Mouse (Mus musculus) stomach, postnatal 0 days (tissue): ENCODE data around the gene Znrd1. TPM values are rescaled to one million over a fixed set of nuclear protein-coding genes. Genes with fewer than 3 reads are reported as not detected.
A peak's percentile ranks its signal among the peaks of the same experiment; 100 is the strongest.

Experiments
- ATAC-seq: fragments of 200-750 bp; cut with Nextera tagmentation; 2 replicates; pipeline ENCODE4 v1.8.0; 2017; ENCODE audit not compliant: low FRiP score, low TSS enrichment
- DNase-seq: peaks from one replicate; pipeline ENCODE4 v3.0.0-alpha.2; 2016; ENCODE audit warnings: low spot score
- H3K27ac ChIP-seq: fragments of 300-500 bp; sonication (generic); replicated peaks from 2 replicates; pipeline ENCODE4 v1.5.1; 2014; ENCODE audit warnings: mild to moderate bottlenecking, control low read depth
- H3K27me3 ChIP-seq: fragments of 300-500 bp; sonication (generic); 2 replicates; pipeline ENCODE4 v1.6.1; 2014; ENCODE audit warnings: low read length; ENCODE audit not compliant: control insufficient read depth, insufficient read depth
- H3K36me3 ChIP-seq: fragments of 300-500 bp; sonication (generic); 2 replicates; pipeline ENCODE4 v1.6.1; 2014; ENCODE audit warnings: low read length, mixed read lengths; ENCODE audit not compliant: control insufficient read depth, insufficient read depth
- H3K4me1 ChIP-seq: fragments of 300-500 bp; sonication (generic); replicated peaks from 2 replicates; pipeline ENCODE4 v1.6.1; 2014; ENCODE audit warnings: antibody characterized with exemption; ENCODE audit not compliant: control insufficient read depth, insufficient read depth
- H3K4me2 ChIP-seq: fragments of 300-500 bp; sonication (generic); replicated peaks from 2 replicates; pipeline ENCODE4 v1.6.1; 2014; ENCODE audit warnings: low read depth, mild to moderate bottlenecking, control low read depth, moderate library complexity
- H3K4me3 ChIP-seq: fragments of 300-500 bp; sonication (generic); 2 replicates; pipeline ENCODE4 v1.5.1; 2014; ENCODE audit warnings: low read depth, low read length, control low read depth
- H3K9ac ChIP-seq: fragments of 300-500 bp; sonication (generic); 2 replicates; pipeline ENCODE4 v1.6.1; 2014; ENCODE audit warnings: mild to moderate bottlenecking, low read length, control low read depth, mixed read lengths
- H3K9me3 ChIP-seq: fragments of 300-500 bp; sonication (generic); 2 replicates; pipeline ENCODE4 v1.6.1; 2016; ENCODE audit warnings: low read length; ENCODE audit not compliant: control insufficient read depth
- CTCF ChIP-seq: IDR thresholded peaks from 2 replicates; pipeline ENCODE4 v1.5.1; 2016; ENCODE audit warnings: antibody characterized with exemption, low read depth, mild to moderate bottlenecking, moderate library complexity
- EP300 ChIP-seq: optimal IDR thresholded peaks from 2 replicates; pipeline ENCODE3; 2016; ENCODE audit warnings: antibody characterized with exemption
- WGBS: fragments of 180-500 bp; shearing (Covaris S2); extraction: QIAGEN DNeasy Blood & Tissue Kit; methylation state at CpG from one replicate; pipeline ENCODE4 v1.1.7; 2014; 5-methylcytosine and 5-hydroxymethylcytosine counted together
- polyA plus RNA-seq: library from polyadenylated mRNA; unstranded; fragments of >200 nt; fragmentation: Nextera tagmentation; extraction: Ambion mirVana; gene quantifications from 2 replicates; pipeline ENCODE4 v1.2.1, GENCODE M21; 2015

Gene Znrd1
- polyA plus RNA-seq, 1 experiment from 2014 or later = 58.6 TPM

- no peak overlapping the region; the same call in 1 of the 2 replicates for H3K27ac ChIP-seq
- H3K9ac ChIP-seq = peak overlapping the region; percentile 63
- H3K4me1 ChIP-seq = no peaks in the 10 kb centered on the region
- H3K4me3 ChIP-seq = peak overlapping the region; percentile 50
- no peaks in the 10 kb centered on the region; the same call in 1 of the 2 replicates for H3K27me3 ChIP-seq
- H3K9me3 ChIP-seq = no peaks in the 10 kb centered on the region
- H3K36me3 ChIP-seq = no peaks in the 10 kb centered on the region
- 2% methylated on average over 62 of the region's 62 CpGs for WGBS
- TF ChIP-seq CTCF (peak; percentile 54), EP300 (no peak)
- DNase-seq (peak; percentile 59), ATAC-seq (no peak)
- H3K4me2 ChIP-seq = peak overlapping the region; percentile 96
Observed at GRCm38 (mm10) chr17:36947051-36947819, 11.1 kb downstream of the Znrd1 start.

- TF ChIP-seq CTCF (peak; percentile 48), EP300 (no peak)
- H3K27ac ChIP-seq = no peak overlapping the region
- H3K9ac ChIP-seq = no peak overlapping the region
- no peak for DNase-seq
- 20% methylated on average over 9 of the region's 9 CpGs for WGBS
- H3K27me3 ChIP-seq = no peaks in the 10 kb centered on the region; the same call in 1 of the 2 replicates
- H3K4me1 ChIP-seq = no peaks in the 10 kb centered on the region
- 0 out of 2 replicates have a peak overlapping the region, but pooled peaks have one; percentile 13 for H3K4me3 ChIP-seq
- no peak for ATAC-seq
- no peak overlapping the region; the same call in 1 of the 2 replicates for H3K4me2 ChIP-seq
- no peaks in the 10 kb centered on the region for H3K36me3 ChIP-seq
- no peaks in the 10 kb centered on the region for H3K9me3 ChIP-seq
Observed at GRCm38 (mm10) chr17:36944121-36944775, 14.1 kb downstream of the Znrd1 start.

GRCm38 (mm10) chr17:36943691-36944090, 14.7 kb downstream of the Znrd1 start:
- no peaks in the 10 kb centered on the region for H3K36me3 ChIP-seq
- TF ChIP-seq EP300 (no peak), CTCF (no peak)
- H3K4me2 ChIP-seq = peak overlapping the region; percentile 73
- 21% methylated on average over 5 of the region's 5 CpGs for WGBS
- no peaks in the 10 kb centered on the region for H3K9me3 ChIP-seq
- H3K9ac ChIP-seq = peak overlapping the region; percentile 69; the same call in 1 of the 2 replicates
- H3K27ac ChIP-seq = no peak overlapping the region
- no peaks in the 10 kb centered on the region; the same call in 1 of the 2 replicates for H3K27me3 ChIP-seq
- no peak for DNase-seq
- H3K4me3 ChIP-seq = peak overlapping the region; percentile 50
- no peak for ATAC-seq
- H3K4me1 ChIP-seq = no peaks in the 10 kb centered on the region

- H3K4me3 ChIP-seq = peak within 1 kb of the TSS; percentile 50
- no peaks in the 10 kb centered on the region for H3K36me3 ChIP-seq
- no peaks in the 10 kb centered on the region; the same call in 1 of the 2 replicates for H3K27me3 ChIP-seq
- H3K9ac ChIP-seq = peak within 1 kb of the TSS; percentile 69
- H3K27ac ChIP-seq = peak within 1 kb of the TSS; percentile 67
- no peaks in the 10 kb centered on the region for H3K4me1 ChIP-seq
- ATAC-seq (peak; percentile 75), DNase-seq (peak; percentile 57)
- WGBS = 2% methylated on average over 56 of the region's 59 CpGs
- H3K9me3 ChIP-seq = no peaks in the 10 kb centered on the region
- TF ChIP-seq EP300 = no peak
- no peak for TF ChIP-seq CTCF
- peak within 1 kb of the TSS; percentile 73 for H3K4me2 ChIP-seq
Observed at GRCm38 (mm10) chr17:36942791-36943471, 15.4 kb downstream of the Znrd1 start, which contains the start of gene Rnf39. Rnf39 (plus strand) TSS chr17:36942918.

GRCm38 (mm10) chr17:36942391-36942790, 16.0 kb downstream of the Znrd1 start:
- Histone ChIP-seq H3K36me3 (no peaks in the 10 kb centered on the region), H3K4me2 (peak overlapping the region; percentile 73), H3K27ac (peak overlapping the region; percentile 65), H3K9me3 (no peaks in the 10 kb centered on the region), H3K27me3 (no peaks in the 10 kb centered on the region; the same call in 1 of the 2 replicates), H3K9ac (peak overlapping the region; percentile 69), H3K4me3 (peak overlapping the region; percentile 50), H3K4me1 (no peaks in the 10 kb centered on the region)
- ATAC-seq (peak; percentile 87), DNase-seq (peak; percentile 67)
- TF ChIP-seq CTCF (no peak), EP300 (no peak)
- 33% methylated on average over 9 of the region's 10 CpGs for WGBS
